Mouse (Mus musculus) left cerebral cortex, adult 9 months (tissue): ENCODE results near the gene Cfap74.
"Not testable (repeated sequence)": the region's sequence is repeated elsewhere in the genome, so short reads cannot be mapped to it uniquely, and the experiment has no call there.

Source experiments
- DNase-seq, 2 experiments: peaks; one replicate each; pipeline ENCODE4 v3.0.0; 2022; ENCODE audit warnings: low spot score in 2 of 2

The Cfap74 gene

DNA sequence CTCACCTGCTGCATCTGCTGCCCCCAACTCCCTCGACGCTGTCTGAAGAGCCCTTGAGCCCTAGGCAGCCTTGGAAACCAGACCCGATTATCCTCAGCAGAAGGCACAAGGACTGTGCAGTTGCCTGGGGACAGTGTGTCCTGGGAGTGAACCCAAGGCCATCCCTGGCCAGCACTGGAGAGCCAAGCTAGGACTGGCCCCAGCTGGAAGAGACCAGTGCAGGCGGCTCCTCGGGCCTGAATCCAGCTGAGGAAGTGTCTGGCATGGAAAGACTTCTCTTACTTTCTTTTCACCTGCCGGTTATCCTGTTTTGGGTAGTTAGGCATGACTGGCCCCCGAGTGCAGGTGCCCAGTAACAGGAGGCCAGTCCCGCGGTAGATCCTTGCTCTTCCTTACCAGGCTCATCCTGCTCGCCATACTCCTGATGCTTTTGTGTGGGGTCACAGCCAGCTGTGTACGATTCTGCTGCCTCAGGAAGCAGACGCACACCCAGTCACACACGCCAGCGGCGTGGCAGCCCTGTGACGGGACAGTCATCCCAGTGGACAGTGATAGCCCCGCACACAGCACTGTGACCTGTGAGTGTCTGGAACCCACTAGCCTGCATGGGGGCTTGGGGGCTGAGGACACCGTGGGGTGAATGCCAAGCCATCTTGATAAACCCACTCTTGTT lies 60.7 kb downstream of the Cfap74 start:
- no peak for DNase-seq

DNA sequence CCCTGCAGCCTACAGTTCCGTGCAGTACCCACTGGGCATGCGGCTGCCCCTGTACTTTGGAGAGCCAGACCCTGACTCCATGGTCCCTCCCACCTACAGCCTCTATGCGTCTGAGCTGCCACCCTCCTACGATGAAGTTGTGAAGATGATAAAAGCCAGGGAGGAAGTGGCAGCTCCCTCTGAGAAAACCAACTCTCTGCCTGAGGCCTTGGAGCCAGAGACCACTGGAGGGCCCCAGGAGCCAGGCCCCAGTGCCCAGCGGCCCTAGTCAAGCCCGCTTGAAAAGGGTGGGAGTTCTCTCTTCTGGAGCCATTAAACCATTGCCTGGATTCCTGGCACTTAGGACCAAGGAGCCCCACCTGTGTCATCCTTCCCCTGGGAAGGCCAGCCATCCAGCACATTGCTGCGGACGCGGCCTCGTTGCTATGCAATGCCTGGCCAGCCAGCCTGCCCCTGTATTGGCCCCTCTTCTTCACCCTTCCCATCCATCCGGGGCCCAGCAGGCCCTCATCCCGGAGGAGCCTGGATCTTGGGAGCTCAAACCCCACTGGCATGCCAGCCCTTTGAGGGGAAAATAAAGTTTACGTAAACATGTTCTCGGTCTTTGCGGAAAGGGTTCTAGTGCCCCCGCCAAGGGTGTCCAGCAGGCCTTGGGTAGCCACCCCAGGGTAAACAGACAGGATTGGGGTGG lies 61.4 kb downstream of the Cfap74 start:
- DNase-seq: no peak

DNA sequence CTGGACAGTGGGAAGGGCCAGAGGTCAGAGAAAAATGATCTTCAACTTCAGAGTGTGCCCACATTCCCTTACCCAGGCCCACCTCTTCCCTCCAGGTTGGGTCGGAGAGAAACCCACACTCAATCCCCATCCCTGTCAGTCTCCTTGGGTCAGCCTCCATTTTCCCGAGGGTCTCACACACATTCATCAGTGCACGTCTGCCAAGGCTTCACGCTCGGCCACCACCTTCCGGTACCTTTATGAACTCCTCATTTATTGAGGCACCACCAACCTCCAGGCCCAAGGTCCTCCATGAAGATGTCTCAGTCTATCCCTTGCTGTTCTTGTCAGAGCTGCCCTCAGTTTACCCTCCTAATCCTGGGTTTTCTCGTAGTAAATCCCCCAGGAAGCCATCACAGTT lies 62.0 kb downstream of the Cfap74 start:
- DNase-seq: no peak

DNA sequence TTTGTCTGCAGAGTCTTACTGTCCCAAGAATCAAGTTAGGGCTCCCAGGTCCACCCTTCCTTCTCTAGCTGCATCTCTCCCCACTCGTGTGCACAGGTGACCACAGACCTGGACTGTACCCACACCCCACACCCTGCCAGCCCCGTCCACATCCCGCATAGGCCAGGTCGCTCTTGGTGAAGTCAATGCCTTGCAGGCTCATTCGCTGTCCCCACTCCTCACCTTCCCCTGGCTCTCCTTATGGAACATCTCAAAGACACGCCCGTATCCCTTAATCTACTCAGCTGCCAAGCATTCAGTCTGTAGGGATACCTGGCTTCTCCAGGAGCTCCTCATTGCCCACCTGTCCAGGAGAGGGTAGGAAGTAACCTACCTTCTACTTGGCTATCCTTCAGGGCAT lies 62.4 kb downstream of the Cfap74 start:
- DNase-seq: no peak

DNA sequence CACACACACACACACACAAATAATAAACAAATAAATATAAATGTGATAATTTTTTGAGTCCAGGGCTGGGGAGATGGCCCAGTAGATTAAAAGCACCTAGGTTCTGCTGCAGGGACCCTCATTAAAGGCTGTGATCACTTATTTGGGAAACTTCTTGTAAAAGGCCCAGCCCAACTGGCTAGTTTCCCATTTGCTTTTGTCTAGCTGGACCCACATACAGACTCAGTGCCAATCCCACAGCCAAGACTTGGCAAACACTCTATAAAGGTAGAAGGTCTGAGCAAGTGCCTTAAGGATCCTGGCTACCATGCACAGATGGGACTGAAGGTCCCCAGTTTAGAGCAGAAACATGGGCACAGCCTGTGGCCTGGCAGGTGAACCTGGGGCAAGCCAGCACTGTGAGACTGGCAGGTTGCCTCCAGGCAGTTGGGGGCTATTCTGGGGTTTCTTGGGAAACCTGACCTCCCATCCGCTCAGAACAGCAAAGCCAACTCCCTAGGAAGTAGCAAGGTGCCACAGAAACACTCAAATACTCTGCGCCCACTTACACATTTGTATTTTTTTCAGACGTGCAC lies 63.8 kb downstream of the Cfap74 start:
- DNase-seq: no peak

DNA sequence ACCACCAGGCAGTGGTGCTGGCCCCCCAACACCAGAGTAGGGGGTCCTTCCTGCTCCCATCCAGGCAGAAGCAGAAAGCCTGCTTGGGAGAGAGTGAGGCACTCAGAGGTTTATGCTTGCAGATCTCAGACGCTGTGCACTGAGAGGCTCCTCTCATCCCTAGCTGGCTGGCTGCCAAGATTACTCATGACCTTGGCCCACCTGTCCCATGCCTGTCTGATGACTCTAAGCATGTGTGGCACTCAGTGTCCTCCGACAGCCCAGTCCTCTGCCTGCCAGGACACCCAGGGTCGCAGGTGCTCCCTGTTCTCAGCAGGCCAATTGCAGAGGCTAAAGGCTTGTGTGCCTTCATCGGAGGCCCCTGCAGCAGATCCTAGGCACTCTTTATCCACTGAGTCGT lies 64.3 kb downstream of the Cfap74 start:
- DNase-seq: no peak

DNA sequence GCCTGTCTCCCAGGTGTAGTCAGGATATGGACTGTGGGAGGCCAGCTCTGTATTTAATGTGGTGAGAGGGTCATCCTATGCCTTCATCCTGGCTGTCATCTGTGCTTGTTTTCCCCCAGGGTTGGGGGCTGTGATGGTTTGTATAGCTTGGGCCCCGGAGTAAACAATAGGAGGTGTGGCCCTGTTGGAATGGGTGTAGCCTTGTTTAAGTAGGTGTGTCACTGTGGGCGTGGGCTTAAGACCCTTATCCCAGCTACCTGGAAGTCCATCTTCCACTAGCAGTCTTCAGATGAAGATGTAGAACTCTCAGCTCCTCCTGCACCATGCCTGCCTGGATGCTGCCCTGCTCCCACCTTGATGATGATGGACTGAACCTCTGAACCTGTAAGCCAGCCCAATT lies 64.8 kb downstream of the Cfap74 start:
- DNase-seq: not testable (repeated sequence)

DNA sequence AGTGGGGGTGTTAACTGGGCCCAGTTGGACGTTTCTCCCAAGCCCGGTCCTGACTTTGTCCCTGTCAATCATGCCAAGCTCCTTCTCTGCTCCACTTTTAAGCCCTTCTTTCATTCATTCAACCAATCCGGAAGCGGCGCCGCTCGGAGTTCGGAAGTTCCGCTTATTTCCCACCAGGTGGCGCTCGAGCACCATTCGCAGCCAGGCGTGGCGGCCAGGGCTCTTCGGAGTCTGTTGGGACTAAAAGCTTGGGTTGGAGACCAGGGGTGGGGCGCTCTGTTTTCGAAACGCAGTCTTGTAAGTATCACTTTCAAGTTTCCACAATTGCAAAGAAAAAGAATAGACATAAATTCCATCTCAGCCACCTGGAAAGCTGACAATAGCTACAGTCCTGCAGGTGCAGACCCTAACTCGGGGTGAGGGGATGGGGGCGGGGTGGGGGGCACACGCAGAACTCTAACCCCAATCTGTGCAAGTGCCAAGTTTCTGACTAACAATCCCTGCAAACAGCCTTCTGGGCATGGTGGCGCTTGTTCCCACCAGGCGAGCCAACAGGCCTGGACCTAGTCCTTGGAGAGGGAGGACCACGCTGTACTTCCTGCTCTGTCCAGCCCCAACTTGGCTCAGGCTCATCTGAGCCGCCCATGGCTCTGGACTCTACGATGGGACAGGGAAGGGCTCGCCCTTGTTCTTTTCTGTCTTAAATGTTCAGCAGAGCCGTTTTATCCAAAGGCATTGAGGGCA lies 72.6 kb downstream of the Cfap74 start:
- DNase-seq: peak in 1 of 2 experiments; percentile 74

DNA sequence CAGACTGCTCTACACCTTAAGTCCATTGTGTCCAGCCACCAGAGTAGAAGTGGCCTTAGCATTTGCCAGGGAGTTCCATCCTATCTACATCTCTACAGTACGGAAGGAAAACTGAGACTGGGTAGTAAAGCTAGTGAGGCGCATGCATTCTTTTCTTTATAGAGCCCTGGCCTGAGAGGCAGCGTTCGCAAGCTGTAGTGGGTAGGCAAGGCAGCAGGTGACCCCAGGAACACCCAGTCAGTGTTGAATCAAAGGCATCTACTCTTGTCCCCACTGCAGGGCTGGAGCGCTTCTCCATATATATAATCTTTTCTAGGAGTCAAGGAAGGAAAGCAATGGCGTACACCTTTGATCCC lies 73.1 kb downstream of the Cfap74 start:
- no peak for DNase-seq

DNA sequence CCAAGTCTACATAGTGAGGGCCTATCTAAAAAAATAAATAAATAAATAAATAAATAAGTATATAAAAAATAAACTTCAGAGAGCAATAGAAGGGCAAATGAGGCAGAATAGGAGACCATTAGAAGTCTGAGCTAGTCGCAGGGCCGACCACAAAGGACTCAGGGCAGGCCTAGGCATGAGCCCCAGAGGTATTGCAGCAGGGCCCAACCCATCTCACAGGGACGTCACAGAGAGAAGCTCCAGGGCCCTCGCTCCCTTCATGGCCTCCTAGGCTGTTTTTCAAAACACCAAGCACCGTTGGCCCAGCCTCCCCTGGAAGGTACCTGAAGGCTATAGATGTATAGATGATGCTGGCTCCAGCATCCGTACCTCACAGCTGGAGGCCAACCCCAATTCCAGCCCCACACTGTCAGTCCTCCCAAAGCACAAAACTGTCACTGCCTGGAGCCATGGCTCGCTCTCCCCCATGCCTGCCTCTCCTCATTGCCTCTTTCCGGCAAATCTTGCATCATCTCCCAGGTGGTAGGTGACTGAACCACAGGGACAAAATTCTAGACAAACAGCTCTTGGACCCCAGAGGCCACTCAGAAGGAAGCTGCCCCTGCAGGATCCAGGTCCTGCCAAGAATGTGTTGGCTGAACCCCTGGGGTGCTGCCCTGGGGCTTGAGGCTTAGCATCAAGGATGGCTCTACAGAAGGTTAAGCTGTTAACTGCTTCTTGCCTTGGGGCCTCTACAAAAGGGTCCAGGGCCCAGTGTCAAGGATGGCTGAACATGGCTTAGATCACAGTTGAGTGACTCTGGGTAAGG lies 73.9 kb downstream of the Cfap74 start:
- no peak for DNase-seq

DNA sequence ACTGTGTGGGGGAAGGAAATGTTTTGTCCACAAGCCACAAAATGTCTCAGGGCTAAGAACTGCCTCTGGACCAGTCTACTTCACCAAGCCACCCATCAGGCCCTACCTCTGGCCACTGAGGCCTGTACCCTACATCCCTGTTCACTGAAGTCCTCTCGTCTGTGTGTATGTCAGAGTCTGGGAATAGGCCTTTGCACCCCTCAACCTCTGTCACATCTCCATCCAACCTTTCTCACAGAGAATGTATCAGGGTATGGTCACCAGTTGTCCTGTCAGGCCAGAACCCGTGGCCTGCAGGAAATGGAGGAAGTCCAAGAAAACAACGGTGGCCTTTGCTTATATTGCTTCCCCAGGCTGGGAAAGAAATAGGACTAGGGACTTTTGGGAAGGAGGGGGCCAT lies 76.5 kb downstream of the Cfap74 start:
- DNase-seq: no peak

DNA sequence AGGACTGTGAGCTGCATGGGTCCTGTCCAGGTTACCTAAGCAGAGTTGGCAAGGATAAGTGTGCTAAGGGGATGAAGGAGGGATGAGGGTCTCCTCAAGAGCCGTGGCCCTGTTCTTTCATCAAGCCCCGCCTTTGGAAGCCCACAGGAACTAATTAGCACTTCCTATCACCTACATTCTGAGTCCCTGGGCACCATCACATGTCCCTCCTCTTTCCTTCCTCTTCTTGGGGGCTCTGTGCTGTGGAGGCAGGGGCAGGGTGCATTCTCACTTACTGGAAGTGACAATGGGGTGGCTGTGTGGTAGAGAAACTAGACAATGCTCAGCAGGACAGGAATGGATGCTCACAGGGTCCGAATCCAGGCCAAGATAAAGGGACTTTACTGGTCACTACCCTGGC lies 78.8 kb downstream of the Cfap74 start:
- DNase-seq: no peak

DNA sequence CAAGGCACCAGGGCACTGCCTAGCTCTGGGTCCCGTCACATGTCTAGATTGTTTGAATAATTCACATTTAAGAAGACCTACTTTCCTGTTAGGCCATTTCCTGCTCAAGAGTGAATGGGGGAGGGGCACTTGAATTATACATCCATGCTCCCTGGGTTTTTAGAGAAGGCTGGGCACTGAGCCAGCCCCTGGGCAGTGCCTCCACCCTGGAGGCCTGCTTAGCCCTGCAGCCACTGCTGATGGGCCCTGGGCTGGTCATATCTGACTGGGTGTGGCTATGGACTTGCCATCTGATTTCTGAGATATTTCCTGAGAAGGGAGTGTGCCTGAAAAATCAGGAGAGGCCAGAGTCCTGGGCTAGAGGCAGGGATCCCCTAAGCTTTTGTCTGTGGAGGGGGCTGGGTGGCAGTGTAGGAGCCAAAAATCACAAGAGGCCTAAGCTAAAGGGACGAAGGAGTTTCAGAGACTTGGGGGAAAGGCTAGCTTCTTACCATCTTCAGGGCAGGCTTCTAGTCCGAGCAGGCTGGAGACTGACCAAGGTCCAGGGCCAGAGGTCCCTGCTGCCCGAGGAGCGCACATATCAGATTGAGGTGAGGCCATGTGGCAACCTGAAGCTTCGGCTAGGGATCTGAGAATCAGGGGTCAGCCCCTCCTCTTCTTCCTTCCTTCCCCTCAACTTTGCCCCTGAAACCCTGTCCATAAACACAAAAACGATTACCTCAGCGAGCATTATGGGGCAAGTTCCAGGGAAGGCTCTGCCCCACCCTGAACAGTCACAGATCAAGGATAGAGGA lies 79.4 kb downstream of the Cfap74 start:
- no peak for DNase-seq

DNA sequence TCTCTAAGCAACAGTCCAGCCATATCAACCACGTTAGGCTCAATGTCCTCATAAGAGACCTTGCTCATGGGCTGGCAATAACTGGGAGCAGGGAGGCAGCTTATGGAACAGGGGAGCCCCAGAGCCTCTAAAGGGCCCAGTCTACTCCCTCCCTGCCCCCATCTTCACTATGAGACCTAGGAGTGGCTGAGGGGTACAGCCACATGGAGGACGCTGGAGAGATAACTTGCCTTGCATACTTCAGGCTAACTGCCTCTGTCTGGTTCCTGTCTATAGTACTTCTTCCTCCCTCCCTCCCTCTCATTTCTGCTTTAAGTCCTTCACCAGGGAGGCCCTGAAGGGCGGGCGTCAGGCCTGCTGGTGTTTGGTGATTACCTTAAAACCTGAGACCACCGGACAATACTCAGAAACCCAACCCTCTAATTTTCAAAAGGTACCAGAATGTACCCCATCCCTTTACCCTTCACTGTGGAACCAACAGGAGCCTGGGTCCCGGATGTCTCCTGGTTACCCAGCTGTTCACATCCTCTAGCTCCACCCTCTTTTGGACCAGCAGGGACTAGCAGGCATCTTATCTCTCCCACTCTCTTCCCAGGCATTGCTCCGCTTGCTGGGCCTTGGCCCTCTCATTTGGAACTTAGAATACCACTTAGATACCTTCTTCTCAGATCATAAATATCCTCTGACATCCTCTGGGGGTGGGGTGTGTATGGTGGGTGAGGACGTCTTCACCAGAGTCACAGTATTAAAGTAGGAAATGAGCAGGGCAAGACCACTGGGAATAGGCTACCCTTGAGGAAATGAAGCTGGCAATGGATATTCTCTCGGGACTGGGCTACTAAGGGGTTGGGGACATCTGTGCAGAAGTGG lies 80.3 kb downstream of the Cfap74 start:
- DNase-seq: no peak

DNA sequence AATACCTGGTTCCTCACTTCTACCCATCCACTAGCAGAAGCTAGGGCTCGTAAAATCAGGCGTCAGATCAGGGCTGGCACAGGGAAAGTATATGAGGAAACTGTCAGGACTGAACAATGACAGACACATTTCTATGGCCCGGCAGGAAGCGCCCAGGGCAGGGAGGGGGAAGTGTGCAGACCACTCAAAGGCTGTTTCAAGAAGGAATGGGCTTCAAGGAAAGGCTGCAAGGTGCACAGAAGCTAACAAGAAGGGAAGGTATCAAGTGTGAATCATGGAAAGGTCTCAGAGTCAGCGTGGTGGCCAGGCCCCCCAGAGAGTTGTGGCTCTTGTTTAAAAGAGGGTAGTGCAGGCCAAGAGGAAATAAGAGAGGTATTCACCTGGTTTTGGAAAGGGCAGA lies 81.5 kb downstream of the Cfap74 start:
- DNase-seq: no peak

DNA sequence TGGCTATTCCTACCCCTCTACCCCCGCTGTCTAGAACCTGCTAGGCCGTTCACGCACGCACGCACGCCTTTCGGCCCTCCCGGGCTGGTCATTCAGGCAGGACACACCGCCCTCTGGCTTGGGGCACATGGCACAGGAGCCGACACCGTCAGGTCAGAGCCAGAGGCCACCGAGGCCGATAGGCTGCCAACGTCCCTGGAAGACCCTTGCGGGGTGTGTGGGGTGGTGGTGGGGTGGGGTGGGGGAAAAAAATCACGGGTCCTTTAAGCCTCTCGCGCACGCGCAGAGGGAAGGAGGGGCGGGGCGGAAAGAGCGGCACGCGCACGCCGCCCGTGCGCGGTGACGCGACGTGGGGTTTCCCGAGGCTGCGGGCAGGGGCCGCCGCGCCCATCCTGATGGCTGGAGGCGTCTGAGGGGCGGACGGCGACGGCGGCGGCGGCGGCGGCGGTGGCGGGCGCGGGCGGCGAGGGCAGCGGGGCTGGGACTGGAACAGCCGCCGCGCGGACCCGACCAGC lies 82.1 kb downstream of the Cfap74 start, which contains the start of gene Gnb1:
Gnb1 (plus strand) TSS at position 372 of the 515 bp plus-strand sequence.
- DNase-seq: peak; percentile 62 to 90

DNA sequence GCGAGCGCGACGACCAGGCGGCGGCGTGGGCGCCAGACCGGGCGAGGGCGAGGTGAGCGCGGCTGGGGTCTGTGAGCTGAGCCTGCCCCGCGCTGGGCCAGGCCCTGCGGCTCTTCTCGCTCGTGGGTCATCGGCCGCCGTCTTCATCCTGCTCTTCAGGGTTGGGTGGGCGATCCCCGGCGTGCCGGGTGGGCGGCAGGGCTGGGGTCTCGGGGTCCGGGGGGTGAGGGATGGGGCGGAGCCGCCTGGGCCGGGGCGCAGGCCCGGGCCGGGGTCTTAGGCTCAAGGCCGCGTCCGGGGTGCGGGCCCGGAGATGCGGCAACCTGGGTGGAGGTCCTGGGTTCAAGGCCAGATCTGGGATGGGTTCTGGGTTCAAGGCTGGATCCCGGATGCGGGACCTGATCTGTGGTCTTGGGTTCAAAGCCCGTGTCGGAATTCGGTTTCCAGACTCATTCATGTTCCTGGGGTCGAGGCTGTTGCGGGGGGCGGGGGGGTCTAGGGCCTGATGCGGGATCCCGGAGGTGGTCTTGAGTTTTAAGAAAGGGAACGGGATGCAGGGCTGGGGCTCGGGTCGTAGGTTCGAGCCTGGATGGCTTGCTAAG lies 82.6 kb downstream of the Cfap74 start:
- no peak for DNase-seq

DNA sequence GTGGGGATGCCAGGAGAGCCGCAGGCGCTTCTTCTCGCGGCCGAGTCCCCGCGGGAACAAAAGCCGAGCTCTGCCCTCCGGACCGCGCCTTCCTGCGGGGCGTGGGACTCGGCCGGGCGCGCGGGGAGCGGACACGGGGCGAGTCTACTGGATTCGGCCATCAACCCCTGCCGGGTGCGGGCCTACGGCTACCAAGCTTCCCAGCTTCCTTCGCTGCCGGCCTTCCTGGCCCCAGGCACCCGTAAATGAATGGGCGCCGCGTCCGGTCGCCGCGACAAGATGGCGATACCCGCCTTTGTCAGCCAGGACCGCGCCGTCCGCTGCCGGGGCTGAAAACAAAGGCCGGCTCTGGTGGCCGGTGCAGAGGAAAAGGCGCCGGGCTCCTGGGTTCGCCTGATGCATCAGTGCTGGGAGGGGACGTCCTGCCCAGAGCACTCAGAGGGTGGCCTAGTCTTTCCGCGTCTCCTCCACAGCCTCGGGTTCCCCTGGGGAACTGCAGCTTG lies 83.2 kb downstream of the Cfap74 start:
- DNase-seq: peak in 1 of 2 experiments; percentile 37

DNA sequence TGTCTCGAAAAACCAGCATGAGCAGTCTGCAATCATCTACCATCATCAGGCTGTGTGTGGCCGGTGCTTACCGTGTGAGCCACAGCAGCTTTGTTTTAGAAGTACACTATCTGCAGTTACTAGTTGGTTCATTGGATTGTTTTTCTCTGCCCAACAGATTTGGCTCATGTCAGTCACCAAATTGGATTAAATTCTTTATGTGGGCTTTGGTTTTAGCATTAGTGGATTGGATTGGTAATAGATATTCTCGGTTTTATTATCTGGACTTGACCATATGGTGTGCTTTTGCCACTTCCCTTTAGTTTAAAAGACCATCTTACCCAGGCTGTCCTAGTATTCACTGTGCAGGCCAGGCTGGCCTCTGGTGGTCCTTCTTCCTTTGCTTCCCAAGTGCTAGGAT lies 85.9 kb downstream of the Cfap74 start:
- DNase-seq: no peak
